Mouse (Mus musculus) myocyte (in vitro differentiated cells): Measurements from ENCODE around the gene Tnnc1.

Experiments
- E2F4 ChIP-seq: IDR thresholded peaks from one replicate; pipeline ENCODE4 v1.6.1; 2011; ENCODE audit warnings: mild to moderate bottlenecking, control low read depth, moderate library complexity; ENCODE audit not compliant: insufficient read depth
- MAX ChIP-seq: IDR thresholded peaks from one replicate; pipeline ENCODE4 v1.6.1; 2011; ENCODE audit warnings: low read depth, mild to moderate bottlenecking, control low read depth
- POLR2A ChIP-seq: IDR thresholded peaks from one replicate; pipeline ENCODE4 v1.6.1; 2011; ENCODE audit warnings: low read depth, mild to moderate bottlenecking, control low read depth, moderate library complexity; ENCODE audit not compliant: insufficient read length
- POLR2AphosphoS2 ChIP-seq: IDR thresholded peaks from one replicate; pipeline ENCODE4 v1.6.1; 2011; ENCODE audit warnings: low read depth, control low read depth; ENCODE audit not compliant: insufficient read length
- TCF12 ChIP-seq: IDR thresholded peaks from one replicate; pipeline ENCODE4 v1.6.1; 2011; ENCODE audit warnings: mild to moderate bottlenecking, control low read depth; ENCODE audit not compliant: poor library complexity, insufficient read depth, severe bottlenecking

DNA sequence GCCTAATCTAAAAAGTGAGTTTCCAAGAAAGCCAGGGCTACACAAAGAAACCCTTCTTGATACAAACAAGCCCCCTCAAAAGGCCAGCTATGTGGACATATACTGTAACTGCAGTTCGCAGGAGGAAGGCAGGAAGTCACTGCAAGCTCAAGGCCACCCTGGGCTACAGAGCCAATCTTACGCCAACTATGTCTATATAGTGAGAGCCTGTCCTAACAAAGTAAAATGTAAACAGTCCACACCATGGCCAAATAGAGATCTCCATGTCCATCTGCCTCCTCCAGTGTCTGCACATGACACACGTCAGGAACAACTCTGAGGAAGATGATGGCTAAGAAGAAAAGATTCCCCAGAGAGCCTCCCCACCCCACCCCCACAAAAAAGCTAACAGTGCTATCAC, 8.1 kb upstream of the Tnnc1 start:
- no peak for TF ChIP-seq POLR2AphosphoS2
- no peak for TF ChIP-seq POLR2A
- TF ChIP-seq TCF12 = no peak
- no peak for TF ChIP-seq MAX
- TF ChIP-seq E2F4 = no peak
